Mouse (Mus musculus) olfactory bulb, adult 2 months (tissue): Measurements from ENCODE around the gene Ip6k1. TPM values are rescaled to one million over a fixed set of nuclear protein-coding genes. Genes with fewer than 3 reads are reported as not detected.

Experiments used
- H3K27ac ChIP-seq: fragments of 200-500 bp; 2 replicates; pipeline ENCODE4 v1.5.1; 2012; ENCODE audit warnings: low read depth, low read length; ENCODE audit not compliant: insufficient read depth
- H3K4me1 ChIP-seq: fragments of 200-500 bp; 2 replicates; pipeline ENCODE4 v1.6.1; 2012; ENCODE audit warnings: low read length; ENCODE audit not compliant: control insufficient read depth, insufficient read depth
- H3K4me3 ChIP-seq: fragments of 200-500 bp; 2 replicates; pipeline ENCODE4 v1.5.1; 2012; ENCODE audit warnings: mild to moderate bottlenecking, low read depth, low read length, moderate library complexity; ENCODE audit not compliant: insufficient read depth
- CTCF ChIP-seq: fragments of 200-500 bp; IDR thresholded peaks from 2 replicates; pipeline ENCODE4 v1.5.1; 2012; ENCODE audit warnings: low read depth, mild to moderate bottlenecking, low read length, moderate library complexity; ENCODE audit not compliant: insufficient read depth
- POLR2A ChIP-seq: fragments of 200-500 bp; IDR thresholded peaks from 2 replicates; pipeline ENCODE4 v1.6.1; 2012; ENCODE audit warnings: mild to moderate bottlenecking, low read depth, low read length, moderate library complexity; ENCODE audit not compliant: insufficient read depth
- WGBS: fragments of 180-500 bp; shearing (Covaris S2); methylation state at CpG from one replicate; pipeline ENCODE4 v1.1.7; 2018; 5-methylcytosine and 5-hydroxymethylcytosine counted together
- polyA plus RNA-seq: library from polyadenylated mRNA; stranded (reverse); fragments of >200 nt; gene quantifications from 2 replicates; pipeline ENCODE4 v1.2.4, GENCODE M21; 2012; ENCODE audit warnings: low replicate concordance; ENCODE audit not compliant: missing spikeins, insufficient read depth, insufficient read length

Ip6k1 gene
- polyA plus RNA-seq, 1 experiment: 406 TPM

GRCm38 (mm10) chr9:108017127-108017526 lies 14.8 kb downstream of the Ip6k1 start:
- Histone ChIP-seq H3K27ac (no peak overlapping the region), H3K4me3 (no peak overlapping the region), H3K4me1 (peaks cover 5% of the 10 kb centered on the region; the same call in 1 of the 2 replicates)
- WGBS: 47% methylated on average over 3 of the region's 3 CpGs
- TF ChIP-seq POLR2A: no peak
- TF ChIP-seq CTCF: no peak

GRCm38 (mm10) chr9:108020741-108021140 lies 18.4 kb downstream of the Ip6k1 start:
- WGBS: 71% methylated on average over 1 of the region's 1 CpGs
- TF ChIP-seq POLR2A (no peak), CTCF (no peak)
- H3K4me3 ChIP-seq: no peak overlapping the region
- H3K27ac ChIP-seq: no peak overlapping the region
- H3K4me1 ChIP-seq: peaks cover 9% of the 10 kb centered on the region

GRCm38 (mm10) chr9:108023216-108023615 lies 20.9 kb downstream of the Ip6k1 start:
- no peak overlapping the region for H3K27ac ChIP-seq
- TF ChIP-seq POLR2A (no peak), CTCF (no peak)
- H3K4me3 ChIP-seq: no peak overlapping the region
- WGBS: 76% methylated on average over 3 of the region's 3 CpGs
- peaks cover 8% of the 10 kb centered on the region for H3K4me1 ChIP-seq

GRCm38 (mm10) chr9:108026584-108026983 lies 24.3 kb downstream of the Ip6k1 start:
- peaks cover 6% of the 10 kb centered on the region for H3K4me1 ChIP-seq
- no peak overlapping the region for H3K4me3 ChIP-seq
- no peak overlapping the region for H3K27ac ChIP-seq
- no peak for TF ChIP-seq POLR2A
- TF ChIP-seq CTCF: no peak
- WGBS: 73% methylated on average over 3 of the region's 3 CpGs

GRCm38 (mm10) chr9:108027867-108028266 lies 25.6 kb downstream of the Ip6k1 start:
- Histone ChIP-seq H3K27ac (no peak overlapping the region), H3K4me3 (no peak overlapping the region), H3K4me1 (peaks cover 4% of the 10 kb centered on the region)
- WGBS: 98% methylated on average over 3 of the region's 3 CpGs
- TF ChIP-seq POLR2A (no peak), CTCF (no peak)

GRCm38 (mm10) chr9:108032126-108032525 lies 29.8 kb downstream of the Ip6k1 start:
- WGBS: 89% methylated on average over 5 of the region's 5 CpGs
- no peaks in the 10 kb centered on the region; the same call in 1 of the 2 replicates for H3K4me1 ChIP-seq
- TF ChIP-seq POLR2A (no peak), CTCF (no peak)
- H3K27ac ChIP-seq: no peak overlapping the region
- no peak overlapping the region for H3K4me3 ChIP-seq

GRCm38 (mm10) chr9:108035331-108036156 lies 33.2 kb downstream of the Ip6k1 start:
- Histone ChIP-seq H3K27ac (no peak overlapping the region), H3K4me3 (no peak overlapping the region), H3K4me1 (no peaks in the 10 kb centered on the region; the same call in 1 of the 2 replicates)
- 97% methylated on average over 2 of the region's 2 CpGs for WGBS
- TF ChIP-seq CTCF (no peak), POLR2A (no peak)

GRCm38 (mm10) chr9:108044751-108045492 lies 42.6 kb downstream of the Ip6k1 start:
- H3K4me3 ChIP-seq: no peak overlapping the region
- TF ChIP-seq CTCF: no peak
- TF ChIP-seq POLR2A: no peak
- no peak overlapping the region for H3K27ac ChIP-seq
- H3K4me1 ChIP-seq: peaks cover 9% of the 10 kb centered on the region
- 95% methylated on average over 8 of the region's 8 CpGs for WGBS

- WGBS: 95% methylated on average over 4 of the region's 4 CpGs
- Histone ChIP-seq H3K27ac (no peak overlapping the region), H3K4me1 (peaks cover 17% of the 10 kb centered on the region), H3K4me3 (no peak overlapping the region)
- no peak for TF ChIP-seq POLR2A
- no peak for TF ChIP-seq CTCF
Observed at GRCm38 (mm10) chr9:108046582-108046981, 44.3 kb downstream of the Ip6k1 start.
